Mouse (Mus musculus) midbrain, embryonic 13.5 days (tissue): ENCODE measurements around the gene Zmynd11. TPM values are rescaled to one million over a fixed set of nuclear protein-coding genes. Genes with fewer than 3 reads are reported as not detected.
A peak's percentile ranks its signal among the peaks of the same experiment; 100 is the strongest.

Source experiments
- ATAC-seq: fragments of 200-750 bp; cut with Nextera tagmentation; 2 replicates; pipeline ENCODE4 v1.8.0; 2017; ENCODE audit warnings: mild to moderate bottlenecking, moderate TSS enrichment, moderate library complexity
- H3K27ac ChIP-seq: fragments of 300-500 bp; sonication (generic); 2 replicates; pipeline ENCODE4 v1.5.1; 2015; ENCODE audit warnings: inconsistent platforms, mild to moderate bottlenecking, moderate library complexity
- H3K27me3 ChIP-seq: fragments of 300-500 bp; sonication (generic); 2 replicates; pipeline ENCODE4 v1.6.1; 2015; ENCODE audit warnings: mild to moderate bottlenecking, inconsistent platforms
- H3K36me3 ChIP-seq: fragments of 300-500 bp; sonication (generic); 2 replicates; pipeline ENCODE4 v1.6.1; 2015; ENCODE audit warnings: mild to moderate bottlenecking, inconsistent platforms
- H3K4me1 ChIP-seq: fragments of 300-500 bp; sonication (generic); replicated peaks from 2 replicates; pipeline ENCODE4 v1.6.1; 2015; ENCODE audit warnings: inconsistent platforms
- H3K4me2 ChIP-seq: fragments of 300-500 bp; sonication (generic); replicated peaks from 2 replicates; pipeline ENCODE4 v1.6.1; 2015; ENCODE audit warnings: moderate library complexity, mild to moderate bottlenecking, inconsistent platforms
- H3K4me3 ChIP-seq: fragments of 300-500 bp; sonication (generic); replicated peaks from 2 replicates; pipeline ENCODE4 v1.5.1; 2015; ENCODE audit warnings: mild to moderate bottlenecking, inconsistent platforms
- H3K9ac ChIP-seq: fragments of 300-500 bp; sonication (generic); replicated peaks from 2 replicates; pipeline ENCODE4 v1.6.1; 2015; ENCODE audit warnings: mild to moderate bottlenecking, inconsistent platforms
- H3K9me3 ChIP-seq: fragments of 300-500 bp; sonication (generic); 2 replicates; pipeline ENCODE4 v1.6.1; 2016; ENCODE audit warnings: mild to moderate bottlenecking, inconsistent platforms
- WGBS: fragments of 180-500 bp; shearing (Covaris S2); methylation state at CpG from one replicate; pipeline ENCODE4 v1.1.7; 2015; 5-methylcytosine and 5-hydroxymethylcytosine counted together
- polyA plus RNA-seq: library from polyadenylated mRNA; unstranded; fragments of >200 nt; fragmentation: Nextera tagmentation; extraction: Ambion mirVana; gene quantifications from 2 replicates; pipeline ENCODE4 v1.2.1, GENCODE M21; 2015

Zmynd11 gene
- 150 and 164 TPM in 2 replicates for polyA plus RNA-seq

- Histone ChIP-seq H3K4me2 (peak within 1 kb of the TSS; percentile 66), H3K4me3 (peak within 1 kb of the TSS; percentile 87), H3K27ac (peak within 1 kb of the TSS; percentile 100), H3K9ac (peak within 1 kb of the TSS; percentile 98), H3K4me1 (peaks cover 46% of the 10 kb centered on the region), H3K27me3 (no peaks in the 10 kb centered on the region), H3K9me3 (no peaks in the 10 kb centered on the region), H3K36me3 (no peaks in the 10 kb centered on the region)
- under 1% methylated on average over 86 of the region's 98 CpGs for WGBS
- ATAC-seq: peak; percentile 88
Observed at GRCm38 (mm10) chr13:9764646-9765536, at the start of gene Zmynd11. Gene Zmynd11 (minus strand): TSS chr13:9765330.

- peak; percentile 95 for ATAC-seq
- no peaks in the 10 kb centered on the region for H3K36me3 ChIP-seq
- H3K4me2 ChIP-seq: peak overlapping the region; percentile 68
- H3K4me3 ChIP-seq: peak overlapping the region; percentile 41
- peak overlapping the region; percentile 86 for H3K27ac ChIP-seq
- WGBS: under 1% methylated on average over 12 of the region's 12 CpGs
- H3K9ac ChIP-seq: peak overlapping the region; percentile 69
- no peaks in the 10 kb centered on the region for H3K27me3 ChIP-seq
- H3K9me3 ChIP-seq: no peaks in the 10 kb centered on the region
- H3K4me1 ChIP-seq: peaks cover 12% of the 10 kb centered on the region
Observed at GRCm38 (mm10) chr13:9795889-9796631, 30.9 kb upstream of the Zmynd11 start.

GRCm38 (mm10) chr13:9786050-9786449, 20.9 kb upstream of the Zmynd11 start:
- Histone ChIP-seq H3K36me3 (no peaks in the 10 kb centered on the region), H3K27ac (no peak overlapping the region), H3K9ac (no peak overlapping the region), H3K4me1 (peaks cover 3% of the 10 kb centered on the region; the same call in 1 of the 2 replicates), H3K9me3 (no peaks in the 10 kb centered on the region), H3K27me3 (no peaks in the 10 kb centered on the region), H3K4me3 (no peak overlapping the region), H3K4me2 (no peak overlapping the region)
- ATAC-seq: peak; percentile 80
- WGBS: 44% methylated on average over 3 of the region's 3 CpGs

- H3K9ac ChIP-seq: no peak overlapping the region
- H3K27ac ChIP-seq: no peak overlapping the region
- H3K36me3 ChIP-seq: no peaks in the 10 kb centered on the region
- no peak overlapping the region for H3K4me3 ChIP-seq
- WGBS: 84% methylated on average over 3 of the region's 3 CpGs
- H3K4me2 ChIP-seq: no peak overlapping the region
- no peaks in the 10 kb centered on the region for H3K9me3 ChIP-seq
- peaks cover 3% of the 10 kb centered on the region; the same call in 1 of the 2 replicates for H3K4me1 ChIP-seq
- no peaks in the 10 kb centered on the region for H3K27me3 ChIP-seq
- no peak for ATAC-seq
Observed at GRCm38 (mm10) chr13:9783717-9784116, 18.6 kb upstream of the Zmynd11 start.

- H3K4me3 ChIP-seq: no peak overlapping the region
- no peaks in the 10 kb centered on the region for H3K4me1 ChIP-seq
- no peak overlapping the region for H3K27ac ChIP-seq
- WGBS: 84% methylated on average over 5 of the region's 5 CpGs
- H3K4me2 ChIP-seq: no peak overlapping the region
- no peak overlapping the region for H3K9ac ChIP-seq
- no peaks in the 10 kb centered on the region for H3K27me3 ChIP-seq
- no peaks in the 10 kb centered on the region for H3K36me3 ChIP-seq
- H3K9me3 ChIP-seq: no peaks in the 10 kb centered on the region
- ATAC-seq: no peak
Observed at GRCm38 (mm10) chr13:9775901-9776300, 10.8 kb upstream of the Zmynd11 start.

GRCm38 (mm10) chr13:9774077-9774476, 8.9 kb upstream of the Zmynd11 start:
- H3K9ac ChIP-seq: no peak overlapping the region
- H3K27ac ChIP-seq: no peak overlapping the region
- H3K9me3 ChIP-seq: no peaks in the 10 kb centered on the region
- no peak overlapping the region for H3K4me2 ChIP-seq
- H3K4me1 ChIP-seq: peaks cover 6% of the 10 kb centered on the region; the same call in 1 of the 2 replicates
- ATAC-seq: no peak
- no peaks in the 10 kb centered on the region for H3K36me3 ChIP-seq
- no peak overlapping the region for H3K4me3 ChIP-seq
- H3K27me3 ChIP-seq: no peaks in the 10 kb centered on the region

- H3K9me3 ChIP-seq: no peaks in the 10 kb centered on the region
- H3K9ac ChIP-seq: no peak overlapping the region
- ATAC-seq: no peak
- no peaks in the 10 kb centered on the region for H3K36me3 ChIP-seq
- 66% methylated on average over 5 of the region's 5 CpGs for WGBS
- H3K4me1 ChIP-seq: peaks cover 27% of the 10 kb centered on the region
- no peak overlapping the region for H3K4me3 ChIP-seq
- no peak overlapping the region for H3K27ac ChIP-seq
- no peaks in the 10 kb centered on the region for H3K27me3 ChIP-seq
- H3K4me2 ChIP-seq: no peak overlapping the region
Observed at GRCm38 (mm10) chr13:9767279-9767678, 2.1 kb upstream of the Zmynd11 start.

GRCm38 (mm10) chr13:9766497-9766896, 1.4 kb upstream of the Zmynd11 start:
- H3K36me3 ChIP-seq: no peaks in the 10 kb centered on the region
- peaks cover 35% of the 10 kb centered on the region for H3K4me1 ChIP-seq
- no peak overlapping the region for H3K4me2 ChIP-seq
- no peaks in the 10 kb centered on the region for H3K9me3 ChIP-seq
- H3K9ac ChIP-seq: no peak overlapping the region
- 57% methylated on average over 1 of the region's 1 CpGs for WGBS
- no peak overlapping the region for H3K4me3 ChIP-seq
- H3K27me3 ChIP-seq: no peaks in the 10 kb centered on the region
- no peak for ATAC-seq
- no peak overlapping the region for H3K27ac ChIP-seq

GRCm38 (mm10) chr13:9765537-9765851, 364 bp upstream of the Zmynd11 start:
- Histone ChIP-seq H3K36me3 (no peaks in the 10 kb centered on the region), H3K4me1 (peaks cover 43% of the 10 kb centered on the region), H3K27ac (peak overlapping the region; percentile 100), H3K9ac (peak overlapping the region; percentile 98), H3K9me3 (no peaks in the 10 kb centered on the region), H3K4me2 (peak overlapping the region; percentile 66), H3K4me3 (peak overlapping the region; percentile 87), H3K27me3 (no peaks in the 10 kb centered on the region)
- 5% methylated on average over 4 of the region's 4 CpGs for WGBS
- ATAC-seq: no peak

- H3K36me3 ChIP-seq: no peaks in the 10 kb centered on the region
Observed at GRCm38 (mm10) chr13:9763828-9764645, 1.1 kb downstream of the Zmynd11 start.

GRCm38 (mm10) chr13:9763100-9763827, 1.9 kb downstream of the Zmynd11 start:
- H3K4me3 ChIP-seq: peak overlapping the region; percentile 87
- peaks cover 57% of the 10 kb centered on the region for H3K4me1 ChIP-seq
- H3K9ac ChIP-seq: peak overlapping the region; percentile 98
- 3% methylated on average over 21 of the region's 21 CpGs for WGBS
- H3K27ac ChIP-seq: peak overlapping the region; percentile 100
- H3K36me3 ChIP-seq: no peaks in the 10 kb centered on the region
- peak overlapping the region; percentile 66 for H3K4me2 ChIP-seq
- H3K9me3 ChIP-seq: no peaks in the 10 kb centered on the region
- ATAC-seq: peak; percentile 59
- H3K27me3 ChIP-seq: no peaks in the 10 kb centered on the region

More at GRCm38 (mm10) chr13:9763828-9764645, 1.1 kb downstream of the Zmynd11 start:
- H3K4me3 ChIP-seq: peak overlapping the region; percentile 87
- peak overlapping the region; percentile 100 for H3K27ac ChIP-seq
- no peaks in the 10 kb centered on the region for H3K9me3 ChIP-seq
- H3K27me3 ChIP-seq: no peaks in the 10 kb centered on the region
- H3K4me1 ChIP-seq: peaks cover 50% of the 10 kb centered on the region
- peak overlapping the region; percentile 66 for H3K4me2 ChIP-seq
- H3K9ac ChIP-seq: peak overlapping the region; percentile 98
- under 1% methylated on average over 68 of the region's 111 CpGs for WGBS
- ATAC-seq: peak; percentile 67
